Mouse (Mus musculus) kidney, postnatal 25 days (tissue): ENCODE data around the gene Ttc34.

Source experiments
- DNase-seq, 2 experiments: peaks; one replicate each; pipeline ENCODE4 v3.0.0; 2021; ENCODE audit warnings: mixed read lengths in 2 of 2

The Ttc34 gene

GRCm38 (mm10) chr4:154897676-154898465 is 60.6 kb downstream of the Ttc34 start:
- DNase-seq = peak; percentile 12 to 54

- DNase-seq = peak; percentile 86 to 91
Measured at GRCm38 (mm10) chr4:154898506-154899446, 61.5 kb downstream of the Ttc34 start, which contains the start of gene Fam213b. Gene Fam213b (minus strand): TSS chr4:154899135.

GRCm38 (mm10) chr4:154902371-154902770 is 65.1 kb downstream of the Ttc34 start:
- DNase-seq = peak in 1 of 2 experiments; percentile 5

- peak; percentile 88 to 91 for DNase-seq
Measured at GRCm38 (mm10) chr4:154904185-154905071, 67.2 kb downstream of the Ttc34 start.

- DNase-seq = peak; percentile 77 to 83
Measured at GRCm38 (mm10) chr4:154907833-154908232, 70.6 kb downstream of the Ttc34 start.

GRCm38 (mm10) chr4:154908490-154908889 is 71.2 kb downstream of the Ttc34 start:
- DNase-seq = peak in 1 of 2 experiments; percentile 9

- peak in 1 of 2 experiments; percentile 31 for DNase-seq
Measured at GRCm38 (mm10) chr4:154910606-154911522, 73.6 kb downstream of the Ttc34 start.

GRCm38 (mm10) chr4:154911644-154912043 is 74.4 kb downstream of the Ttc34 start:
- peak in 1 of 2 experiments; percentile 7 for DNase-seq

GRCm38 (mm10) chr4:154913845-154914244 is 76.6 kb downstream of the Ttc34 start:
- peak in 1 of 2 experiments; percentile 19 for DNase-seq

GRCm38 (mm10) chr4:154914252-154914651 is 77.0 kb downstream of the Ttc34 start:
- DNase-seq = no peak

GRCm38 (mm10) chr4:154914707-154915106 is 77.4 kb downstream of the Ttc34 start:
- peak; percentile 43 to 83 for DNase-seq

- DNase-seq = peak in 1 of 2 experiments; percentile 45
Measured at GRCm38 (mm10) chr4:154915286-154915685, 78.0 kb downstream of the Ttc34 start.

- no peak for DNase-seq
Measured at GRCm38 (mm10) chr4:154916662-154917061, 79.4 kb downstream of the Ttc34 start.
